In the genomic region with DNA sequence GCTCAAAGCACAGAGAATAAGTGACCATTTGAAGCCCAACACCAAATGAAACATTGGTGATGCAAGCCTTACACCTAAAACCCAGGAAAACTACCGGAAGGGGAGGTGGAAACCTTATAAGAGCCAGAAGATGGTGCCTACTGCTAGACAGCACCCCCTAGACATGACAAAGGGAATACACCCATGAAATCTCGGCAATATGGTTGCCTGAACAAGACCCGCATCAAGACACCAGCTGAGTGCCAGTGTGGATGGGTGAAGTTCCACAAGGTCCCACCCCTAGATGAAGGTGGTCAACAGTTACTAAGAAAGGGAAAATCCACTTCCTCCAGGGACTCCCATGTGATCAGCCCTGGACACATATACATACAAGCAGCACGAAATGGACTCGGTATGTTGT, we compare ENCODE assay signal across 17 mouse cellular contexts.
DNase-seq lines count a peak whose midpoint lies in the region; ATAC-seq lines count a peak whose summit lies in the region.
"Had no signal": no experiment of that assay in that cellular context is flagged by ENCODE, and none has a peak within 500 bp of the region (broad histone marks: within the 10 kb centered on the region; RNA-seq: fewer than 3 reads in every experiment).

No protein-coding gene starts in this region.

- H3K4me3 ChIP-seq in kidney, embryonic 14.5 days (ENCODE audit: low read length) = no peak overlapping the region
- no peak overlapping the region for H3K4me3 ChIP-seq in midbrain, embryonic 13.5 days (replicated peaks)
- no peak overlapping the region for H3K4me3 ChIP-seq in midbrain, embryonic 14.5 days (replicated peaks; ENCODE audit: low read depth, low read length)
- H3K4me3 ChIP-seq: embryonic facial prominence, embryonic 15.5 days; heart, embryonic 13.5 days; intestine, embryonic 15.5 days; limb, embryonic 10.5 days; liver, embryonic 13.5 days; stomach, embryonic 15.5 days had no signal

- DNase-seq in kidney, postnatal 25 days = no peak
- no peak for DNase-seq in midbrain, embryonic 14.5 days
- peak; percentile 6 for DNase-seq in MN1 (ENCODE audit: low spot score)
- no peak for DNase-seq in cerebellum, postnatal 14 days
- DNase-seq: adrenal gland, postnatal 25 days; cerebellum, adult 8-10 months; gastrocnemius, postnatal 14 days; layer of hippocampus, postnatal 36 days; liver, embryonic 13.5 days had no signal

- 0 out of 2 replicates have a peak, but pooled peaks have one; percentile 28 for ATAC-seq in kidney, embryonic 14.5 days (ENCODE audit: low FRiP score, low TSS enrichment)
- peak; percentile 34; the same call in 1 of the 2 replicates for ATAC-seq in midbrain, embryonic 13.5 days
- ATAC-seq in midbrain, embryonic 14.5 days (ENCODE audit: low FRiP score, low TSS enrichment) = no peak
- ATAC-seq in megakaryocyte-erythroid progenitor cell, adult 5-6 weeks (replicated peaks; ENCODE audit: low FRiP score, low TSS enrichment, poor library complexity, severe bottlenecking) = peak; percentile 71
- ATAC-seq: intestine, embryonic 15.5 days had no signal

- H3K27ac ChIP-seq in kidney, embryonic 14.5 days (ENCODE audit: low read depth, low read length) = no peak overlapping the region
- H3K27ac ChIP-seq in midbrain, embryonic 13.5 days = no peak overlapping the region
- no peak overlapping the region for H3K27ac ChIP-seq in midbrain, embryonic 14.5 days (replicated peaks; ENCODE audit: low read depth, low read length)
- H3K27ac ChIP-seq: embryonic facial prominence, embryonic 15.5 days; heart, embryonic 13.5 days; intestine, embryonic 15.5 days; limb, embryonic 10.5 days; liver, embryonic 13.5 days; stomach, embryonic 15.5 days had no signal

- H3K4me2 ChIP-seq in kidney, embryonic 14.5 days (replicated peaks; ENCODE audit: low read depth, low read length) = no peak overlapping the region
- H3K4me2 ChIP-seq in midbrain, embryonic 13.5 days (replicated peaks) = no peak overlapping the region
- no peak overlapping the region for H3K4me2 ChIP-seq in midbrain, embryonic 14.5 days (ENCODE audit: low read length)
- H3K4me2 ChIP-seq: embryonic facial prominence, embryonic 15.5 days; heart, embryonic 13.5 days; intestine, embryonic 15.5 days; liver, embryonic 13.5 days; stomach, embryonic 15.5 days had no signal

- no peaks in the 10 kb centered on the region for H3K4me1 ChIP-seq in kidney, embryonic 14.5 days (ENCODE audit: control insufficient read depth, insufficient read depth, low read length)
- no peaks in the 10 kb centered on the region for H3K4me1 ChIP-seq in midbrain, embryonic 13.5 days (replicated peaks)
- H3K4me1 ChIP-seq in midbrain, embryonic 14.5 days (ENCODE audit: control insufficient read depth, insufficient read depth, low read length) = no peaks in the 10 kb centered on the region
- H3K4me1 ChIP-seq: embryonic facial prominence, embryonic 15.5 days; heart, embryonic 13.5 days; intestine, embryonic 15.5 days; limb, embryonic 10.5 days; liver, embryonic 13.5 days; stomach, embryonic 15.5 days had no signal

- H3K9me3 ChIP-seq in kidney, embryonic 14.5 days (ENCODE audit: control insufficient read depth, low read length) = no peaks in the 10 kb centered on the region
- no peaks in the 10 kb centered on the region for H3K9me3 ChIP-seq in midbrain, embryonic 13.5 days
- no peaks in the 10 kb centered on the region for H3K9me3 ChIP-seq in midbrain, embryonic 14.5 days (ENCODE audit: control insufficient read depth, low read length)
- H3K9me3 ChIP-seq: embryonic facial prominence, embryonic 15.5 days; heart, embryonic 13.5 days; intestine, embryonic 15.5 days; limb, embryonic 10.5 days; liver, embryonic 13.5 days; stomach, embryonic 15.5 days had no signal

- 93% methylated on average over 5 of the region's 5 CpGs for WGBS in kidney, embryonic 14.5 days
- 92% methylated on average over 5 of the region's 5 CpGs for WGBS in midbrain, embryonic 13.5 days
- WGBS in midbrain, embryonic 14.5 days = 90% methylated on average over 5 of the region's 5 CpGs

- H3K27me3 ChIP-seq in kidney, embryonic 14.5 days (ENCODE audit: control insufficient read depth, insufficient read depth, low read length) = no peaks in the 10 kb centered on the region
- no peaks in the 10 kb centered on the region for H3K27me3 ChIP-seq in midbrain, embryonic 13.5 days
- no peaks in the 10 kb centered on the region for H3K27me3 ChIP-seq in midbrain, embryonic 14.5 days (ENCODE audit: control insufficient read depth, insufficient read depth, low read length)
- H3K27me3 ChIP-seq: embryonic facial prominence, embryonic 15.5 days; heart, embryonic 13.5 days; intestine, embryonic 15.5 days; liver, embryonic 13.5 days; stomach, embryonic 15.5 days had no signal

- H3K36me3 ChIP-seq in kidney, embryonic 14.5 days (ENCODE audit: control insufficient read depth, insufficient read depth, low read length) = peaks cover 24% of the 10 kb centered on the region
- H3K36me3 ChIP-seq in midbrain, embryonic 13.5 days = peaks cover 41% of the 10 kb centered on the region
- peaks cover 44% of the 10 kb centered on the region for H3K36me3 ChIP-seq in midbrain, embryonic 14.5 days (ENCODE audit: control insufficient read depth, insufficient read depth, low read length)

- H3K9ac ChIP-seq in kidney, embryonic 14.5 days (ENCODE audit: low read depth, low read length) = no peak overlapping the region
- H3K9ac ChIP-seq in midbrain, embryonic 13.5 days (replicated peaks) = no peak overlapping the region
- no peak overlapping the region for H3K9ac ChIP-seq in midbrain, embryonic 14.5 days (replicated peaks; ENCODE audit: low read length)
- H3K9ac ChIP-seq: embryonic facial prominence, embryonic 15.5 days; heart, embryonic 13.5 days; intestine, embryonic 15.5 days; liver, embryonic 13.5 days; stomach, embryonic 15.5 days had no signal
